Mouse (Mus musculus) midbrain, embryonic 16.5 days (tissue): ENCODE data around the gene Trem1. TPM values are rescaled to one million over a fixed set of nuclear protein-coding genes. Genes with fewer than 3 reads are reported as not detected.

Source experiments
- ATAC-seq: fragments of 200-750 bp; cut with Nextera tagmentation; 2 replicates; pipeline ENCODE4 v1.8.0; 2017; ENCODE audit warnings: moderate TSS enrichment
- H3K27ac ChIP-seq: fragments of 300-500 bp; sonication (generic); 2 replicates; pipeline ENCODE4 v1.5.1; 2014; ENCODE audit warnings: mild to moderate bottlenecking, low read length, mixed read lengths
- H3K27me3 ChIP-seq: fragments of 300-500 bp; sonication (generic); 2 replicates; pipeline ENCODE4 v1.6.1; 2014; ENCODE audit warnings: low read depth, low read length, mixed read lengths; ENCODE audit not compliant: control insufficient read depth, insufficient read depth
- H3K36me3 ChIP-seq: fragments of 300-500 bp; sonication (generic); 2 replicates; pipeline ENCODE4 v1.6.1; 2014; ENCODE audit warnings: mild to moderate bottlenecking, low read length, moderate library complexity, mixed read lengths; ENCODE audit not compliant: control insufficient read depth, insufficient read depth
- H3K4me1 ChIP-seq: fragments of 300-500 bp; sonication (generic); 2 replicates; pipeline ENCODE4 v1.6.1; 2014; ENCODE audit warnings: mild to moderate bottlenecking, low read length, mixed read lengths; ENCODE audit not compliant: control insufficient read depth, insufficient read depth
- H3K4me2 ChIP-seq: fragments of 300-500 bp; sonication (generic); 2 replicates; pipeline ENCODE4 v1.6.1; 2014; ENCODE audit warnings: mild to moderate bottlenecking, low read length, mixed read lengths
- H3K4me3 ChIP-seq: fragments of 300-500 bp; sonication (generic); 2 replicates; pipeline ENCODE4 v1.5.1; 2014; ENCODE audit warnings: low read depth, mild to moderate bottlenecking, low read length, moderate library complexity, mixed read lengths
- H3K9ac ChIP-seq: fragments of 300-500 bp; sonication (generic); 2 replicates; pipeline ENCODE4 v1.6.1; 2014; ENCODE audit warnings: low read depth, low read length, mixed read lengths
- H3K9me3 ChIP-seq: fragments of 300-500 bp; sonication (generic); replicated peaks from 2 replicates; pipeline ENCODE4 v1.6.1; 2014; ENCODE audit warnings: mild to moderate bottlenecking, low read length, mixed read lengths; ENCODE audit not compliant: control insufficient read depth, poor library complexity, severe bottlenecking
- WGBS: fragments of 180-500 bp; shearing (Covaris S2); extraction: QIAGEN DNeasy Blood & Tissue Kit; methylation state at CpG from one replicate; pipeline ENCODE4 v1.1.7; 2014; 5-methylcytosine and 5-hydroxymethylcytosine counted together
- polyA plus RNA-seq: library from polyadenylated mRNA; unstranded; fragments of >200 nt; fragmentation: Nextera tagmentation; extraction: Ambion mirVana; gene quantifications from 2 replicates; pipeline ENCODE4 v1.2.1, GENCODE M21; 2015

Trem1 gene
- polyA plus RNA-seq, 1 experiment from 2014 or later = not detected

- H3K9me3 ChIP-seq = peaks cover 7% of the 10 kb centered on the region; the same call in 1 of the 2 replicates
- no peaks in the 10 kb centered on the region for H3K27me3 ChIP-seq
- H3K36me3 ChIP-seq = no peaks in the 10 kb centered on the region
- no peak within 1 kb of the TSS for H3K27ac ChIP-seq
- H3K4me1 ChIP-seq = no peaks in the 10 kb centered on the region
- 89% methylated on average over 3 of the region's 3 CpGs for WGBS
- ATAC-seq = no peak
- no peak within 1 kb of the TSS for H3K4me3 ChIP-seq
- H3K9ac ChIP-seq = no peak within 1 kb of the TSS
- no peak within 1 kb of the TSS for H3K4me2 ChIP-seq
These were observed 31.3 kb downstream of the Trem1 start, which contains the start of gene Treml4 for GRCm38 (mm10) chr17:48263741-48264362. TSS of gene Treml4 (plus strand) at chr17:48264295.

GRCm38 (mm10) chr17:48264662-48265061, 32.1 kb downstream of the Trem1 start:
- Histone ChIP-seq H3K27me3 (no peaks in the 10 kb centered on the region), H3K27ac (no peak overlapping the region), H3K4me2 (no peak overlapping the region), H3K4me1 (no peaks in the 10 kb centered on the region), H3K9me3 (no peaks in the 10 kb centered on the region; the same call in 1 of the 2 replicates), H3K4me3 (no peak overlapping the region), H3K9ac (no peak overlapping the region), H3K36me3 (no peaks in the 10 kb centered on the region)
- 95% methylated on average over 7 of the region's 7 CpGs for WGBS
- no peak for ATAC-seq

GRCm38 (mm10) chr17:48266138-48266537, 33.6 kb downstream of the Trem1 start:
- no peaks in the 10 kb centered on the region for H3K9me3 ChIP-seq
- no peak for ATAC-seq
- no peak overlapping the region for H3K4me3 ChIP-seq
- WGBS = 16% methylated on average over 2 of the region's 2 CpGs
- no peaks in the 10 kb centered on the region for H3K27me3 ChIP-seq
- H3K27ac ChIP-seq = no peak overlapping the region
- H3K4me1 ChIP-seq = no peaks in the 10 kb centered on the region
- no peak overlapping the region for H3K4me2 ChIP-seq
- H3K9ac ChIP-seq = no peak overlapping the region
- no peaks in the 10 kb centered on the region for H3K36me3 ChIP-seq

- WGBS = 43% methylated on average over 2 of the region's 2 CpGs
- no peaks in the 10 kb centered on the region for H3K9me3 ChIP-seq
These were observed 34.2 kb downstream of the Trem1 start for GRCm38 (mm10) chr17:48266610-48267304.

GRCm38 (mm10) chr17:48267591-48267990, 35.0 kb downstream of the Trem1 start:
- Histone ChIP-seq H3K4me3 (no peak overlapping the region), H3K9me3 (no peaks in the 10 kb centered on the region), H3K27me3 (no peaks in the 10 kb centered on the region), H3K36me3 (no peaks in the 10 kb centered on the region), H3K4me1 (no peaks in the 10 kb centered on the region), H3K27ac (no peak overlapping the region), H3K4me2 (no peak overlapping the region), H3K9ac (no peak overlapping the region)
- no peak for ATAC-seq
- 96% methylated on average over 1 of the region's 1 CpGs for WGBS

More at GRCm38 (mm10) chr17:48266610-48267304, 34.2 kb downstream of the Trem1 start:
- Histone ChIP-seq H3K36me3 (no peaks in the 10 kb centered on the region), H3K4me2 (no peak overlapping the region), H3K9ac (no peak overlapping the region), H3K27me3 (no peaks in the 10 kb centered on the region), H3K27ac (no peak overlapping the region), H3K4me1 (no peaks in the 10 kb centered on the region), H3K4me3 (no peak overlapping the region)
- ATAC-seq = no peak

- H3K4me1 ChIP-seq = no peaks in the 10 kb centered on the region
- H3K4me3 ChIP-seq = no peak overlapping the region
- no peak overlapping the region for H3K27ac ChIP-seq
- H3K36me3 ChIP-seq = no peaks in the 10 kb centered on the region
- no peak overlapping the region for H3K9ac ChIP-seq
- no peak overlapping the region for H3K4me2 ChIP-seq
- no peaks in the 10 kb centered on the region for H3K27me3 ChIP-seq
- no peaks in the 10 kb centered on the region for H3K9me3 ChIP-seq
- no peak for ATAC-seq
These were observed 35.7 kb downstream of the Trem1 start for GRCm38 (mm10) chr17:48268276-48268675.

GRCm38 (mm10) chr17:48269833-48270232, 37.3 kb downstream of the Trem1 start:
- Histone ChIP-seq H3K27ac (no peak overlapping the region), H3K9ac (no peak overlapping the region), H3K27me3 (no peaks in the 10 kb centered on the region), H3K4me1 (no peaks in the 10 kb centered on the region), H3K36me3 (no peaks in the 10 kb centered on the region), H3K4me3 (no peak overlapping the region), H3K9me3 (no peaks in the 10 kb centered on the region), H3K4me2 (no peak overlapping the region)
- 79% methylated on average over 4 of the region's 4 CpGs for WGBS
- ATAC-seq = no peak

- no peak overlapping the region for H3K4me2 ChIP-seq
- H3K9me3 ChIP-seq = no peaks in the 10 kb centered on the region
- no peak overlapping the region for H3K9ac ChIP-seq
- ATAC-seq = no peak
- no peak overlapping the region for H3K27ac ChIP-seq
- no peaks in the 10 kb centered on the region for H3K4me1 ChIP-seq
- no peaks in the 10 kb centered on the region for H3K36me3 ChIP-seq
- 75% methylated on average over 5 of the region's 5 CpGs for WGBS
- no peak overlapping the region for H3K4me3 ChIP-seq
- H3K27me3 ChIP-seq = no peaks in the 10 kb centered on the region
These were observed 39.6 kb downstream of the Trem1 start for GRCm38 (mm10) chr17:48272158-48272557.

GRCm38 (mm10) chr17:48272598-48272997, 40.0 kb downstream of the Trem1 start:
- H3K36me3 ChIP-seq = no peaks in the 10 kb centered on the region
- H3K9ac ChIP-seq = no peak overlapping the region
- H3K4me2 ChIP-seq = no peak overlapping the region
- H3K27me3 ChIP-seq = no peaks in the 10 kb centered on the region
- H3K9me3 ChIP-seq = no peaks in the 10 kb centered on the region
- H3K4me1 ChIP-seq = no peaks in the 10 kb centered on the region
- no peak for ATAC-seq
- no peak overlapping the region for H3K27ac ChIP-seq
- no peak overlapping the region for H3K4me3 ChIP-seq
- WGBS = 98% methylated on average over 4 of the region's 4 CpGs
